Mouse (Mus musculus): ENCODE results near the gene Exoc1.

The Exoc1 gene

DNA sequence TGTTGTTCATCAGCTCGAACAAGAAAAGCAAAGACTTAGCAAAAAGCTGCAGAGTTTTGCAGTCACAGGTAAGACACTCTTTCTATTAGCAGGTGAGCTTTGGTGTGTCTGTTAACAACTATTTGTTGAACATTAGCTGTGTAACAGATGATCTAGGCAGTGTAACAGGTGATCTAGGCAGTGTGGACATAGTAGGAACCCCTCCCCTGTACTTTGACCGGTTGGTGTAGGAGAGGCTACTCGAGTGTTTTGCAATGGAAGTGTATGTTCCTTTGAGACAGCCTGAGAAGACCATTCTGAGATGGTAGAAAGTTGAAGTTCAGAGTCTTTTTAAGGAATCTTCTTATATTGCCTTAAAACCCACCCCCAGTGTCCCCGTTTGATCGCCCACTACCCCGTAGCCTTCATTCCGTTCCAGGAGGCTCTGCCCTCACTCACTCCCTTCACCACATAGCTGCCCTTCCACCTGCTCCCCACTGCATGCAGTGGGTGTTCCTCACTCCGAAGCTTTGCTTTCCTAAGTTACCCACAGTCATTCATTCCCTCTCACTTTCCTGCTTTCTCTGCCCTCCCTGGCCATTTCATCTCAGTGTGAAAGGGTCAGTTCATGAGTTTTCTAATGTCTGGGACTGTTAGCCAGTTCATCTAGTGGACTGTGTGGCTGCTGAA, 80.7 kb downstream of the Exoc1 start:
- in situ Hi-C loops (cut with MboI, MseI) = no loop called here

DNA sequence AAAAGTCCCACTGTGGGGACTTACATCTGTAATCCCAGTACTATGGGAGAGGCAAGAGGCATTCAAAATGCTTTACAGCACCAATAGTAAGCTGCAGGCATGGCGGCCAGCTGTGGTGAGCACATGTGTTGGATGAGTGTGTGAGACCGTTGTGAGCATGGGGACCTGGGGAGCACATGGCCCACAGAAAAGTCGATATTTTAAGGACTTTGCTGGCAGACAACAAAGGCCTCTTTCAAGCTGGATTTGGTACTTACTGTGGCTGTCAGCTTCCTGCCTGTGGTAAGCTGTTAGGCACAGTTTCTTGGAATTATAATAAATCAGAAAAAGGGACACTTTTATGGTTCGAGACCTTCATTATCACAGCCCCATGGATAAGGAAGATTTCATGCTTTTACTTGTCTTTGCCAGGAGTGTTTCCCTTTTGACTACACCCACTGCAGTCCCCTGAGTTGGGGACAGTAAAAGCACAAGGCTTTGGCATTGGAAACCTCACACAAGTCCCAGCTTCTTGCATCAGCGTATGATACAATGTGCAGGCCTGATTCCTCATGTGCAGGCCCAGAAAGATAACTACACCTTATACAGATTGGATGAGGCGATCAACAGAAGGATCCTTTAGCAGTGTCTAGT, 83.9 kb downstream of the Exoc1 start:
- in situ Hi-C loops (cut with MboI, MseI) = no loop called here

DNA sequence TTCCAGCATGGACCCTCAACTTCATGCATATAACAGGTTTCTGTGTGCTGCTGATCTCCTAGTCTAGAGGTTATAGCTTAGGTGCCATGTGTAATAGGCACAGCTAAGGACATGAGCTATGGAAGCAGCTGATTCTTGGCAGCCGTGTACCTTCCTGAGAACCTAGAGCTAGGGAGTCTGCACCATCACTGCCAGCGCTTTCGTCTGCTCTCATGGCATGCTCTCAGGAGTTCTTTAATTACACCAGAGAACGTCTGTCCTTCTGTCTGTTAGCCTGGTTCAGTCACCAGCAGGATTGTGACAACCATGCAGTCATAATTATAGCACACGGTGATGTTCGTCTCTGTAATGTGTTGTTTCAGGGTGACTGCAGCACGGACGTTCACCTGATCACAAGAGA, 86.2 kb downstream of the Exoc1 start:
- in situ Hi-C loops (cut with MboI, MseI) = no loop called here

- in situ Hi-C loops (cut with MboI, MseI) = no loop called here
These were observed 87.2 kb downstream of the Exoc1 start for GRCm38 (mm10) chr5:76616196-76616747.

DNA sequence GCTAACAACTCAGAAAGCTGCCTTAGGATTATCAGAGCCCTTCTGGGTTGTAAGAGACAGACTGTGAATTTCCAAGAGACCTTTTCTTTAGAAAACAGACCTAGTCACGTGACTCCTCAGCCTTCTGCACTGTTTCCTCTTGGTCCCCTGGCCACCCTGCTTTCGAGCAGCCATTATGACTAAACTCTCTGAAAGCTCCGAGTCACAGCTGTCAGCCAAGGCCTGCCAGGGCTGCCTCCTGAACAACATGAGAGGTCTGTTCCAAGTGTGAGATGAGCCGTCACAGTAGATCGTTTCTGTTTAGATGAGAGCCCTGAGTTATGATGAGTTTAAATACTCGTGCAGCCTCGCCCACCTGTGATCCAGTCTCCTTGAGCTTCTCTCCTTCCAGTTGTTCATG, 89.6 kb downstream of the Exoc1 start:
- in situ Hi-C loops (cut with MboI, MseI) = no loop called here
